Mouse (Mus musculus) spleen, postnatal 0 days (tissue): ENCODE measurements around the gene H2afv. TPM values are rescaled to one million over a fixed set of nuclear protein-coding genes. Genes with fewer than 3 reads are reported as not detected.

Experiments used
- polyA plus RNA-seq: library from polyadenylated mRNA; unstranded; fragments of >200 nt; fragmentation: Nextera tagmentation; extraction: Ambion mirVana; gene quantifications from 2 replicates; pipeline ENCODE4 v1.2.1, GENCODE M21; 2015

Gene H2afv
- 244 and 272 TPM in 2 replicates for polyA plus RNA-seq

DNA sequence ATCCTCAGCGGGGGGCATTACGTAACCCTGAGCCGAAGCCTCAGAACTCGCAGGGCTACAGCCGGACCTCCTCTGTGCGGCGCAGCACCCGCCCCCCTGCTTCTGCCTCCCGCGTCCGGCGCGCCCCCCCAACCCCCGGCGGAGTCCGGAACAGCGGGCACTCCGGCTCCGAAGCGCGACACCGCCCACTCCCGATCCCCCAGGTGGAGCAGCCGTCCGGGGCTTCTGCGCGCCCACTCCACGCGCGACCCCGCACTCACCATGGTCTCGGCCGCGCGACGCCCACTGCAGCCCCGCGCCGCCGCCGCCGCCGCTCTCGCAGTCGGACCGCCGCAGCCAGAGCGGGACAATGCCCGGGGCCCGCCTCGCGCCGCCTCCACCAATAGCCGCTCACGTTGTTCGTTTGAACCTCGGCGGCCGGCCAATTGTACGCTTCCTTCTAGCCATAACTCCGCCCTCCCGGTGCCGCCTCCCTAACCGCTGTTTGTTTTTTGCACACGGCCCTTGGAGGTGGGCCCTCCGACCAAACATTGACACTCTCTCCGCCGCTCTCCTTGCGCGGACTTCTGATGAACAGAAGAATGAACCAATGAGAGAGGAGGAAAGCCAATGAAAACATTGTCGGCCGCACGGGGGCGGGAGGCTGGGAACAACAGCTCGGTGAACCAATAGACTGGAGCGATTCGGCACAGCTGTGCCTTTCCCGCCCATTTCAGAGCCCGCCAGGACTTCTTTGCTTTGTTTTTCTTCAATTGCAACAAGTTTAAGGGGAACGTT lies at the start of gene H2afv:
H2afv (minus strand) TSS at position 367 of the 777 bp plus-strand sequence.

GRCm38 (mm10) chr11:6475867-6476484 lies 31.7 kb upstream of the H2afv start, which contains the start of gene Purb:
Purb (minus strand) TSS chr11:6475917.

GRCm38 (mm10) chr11:6414751-6415550 lies 29.3 kb downstream of the H2afv start, which contains the start of gene Ppia:
Ppia (plus strand) TSS chr11:6415443.

GRCm38 (mm10) chr11:6388726-6389413 lies 55.4 kb downstream of the H2afv start, which contains the start of gene Zmiz2:
Zmiz2 (plus strand) TSS chr11:6389074.

Other genes with a start within 250 kb of the H2afv start
- 0.24 and 0.40 TPM in 2 replicates for gene A730071L15Rik, start 244.4 kb downstream of the H2afv start, polyA plus RNA-seq
- gene Nudcd3, start 244.0 kb downstream of the H2afv start, polyA plus RNA-seq = 15.8 and 18.9 TPM in 2 replicates
- not detected in 2 replicates for gene Npc1l1, start 214.3 kb downstream of the H2afv start, polyA plus RNA-seq
- gene Ddx56, start 176.7 kb downstream of the H2afv start, polyA plus RNA-seq = 46.5 and 49.6 TPM in 2 replicates
- gene Tmed4, start 169.6 kb downstream of the H2afv start, polyA plus RNA-seq = 34.5 and 40.6 TPM in 2 replicates
- 61.0 and 61.5 TPM in 2 replicates for gene Ogdh, start 152.8 kb downstream of the H2afv start, polyA plus RNA-seq
- 8.8 and 9.6 TPM in 2 replicates for gene Zmiz2, start 55.4 kb downstream of the H2afv start, polyA plus RNA-seq
- gene Ppia, start 29.0 kb downstream of the H2afv start, polyA plus RNA-seq = 3,022 and 3,125 TPM in 2 replicates
- 14.9 and 15.9 TPM in 2 replicates for gene Purb, start 31.5 kb upstream of the H2afv start, polyA plus RNA-seq
- gene Myo1g, start 76.5 kb upstream of the H2afv start, polyA plus RNA-seq = 17.6 and 25.2 TPM in 2 replicates
- gene Ccm2, start 102.4 kb upstream of the H2afv start, polyA plus RNA-seq = 57.7 and 66.8 TPM in 2 replicates
- 7.0 and 8.1 TPM in 2 replicates for gene Nacad, start 161.6 kb upstream of the H2afv start, polyA plus RNA-seq
- 33.9 and 34.8 TPM in 2 replicates for gene Tbrg4, start 181.6 kb upstream of the H2afv start, polyA plus RNA-seq
- 0.24 TPM in 1 of 2 replicates, not detected in the other for gene Wap, start 194.2 kb upstream of the H2afv start, polyA plus RNA-seq
- 4.5 and 4.8 TPM in 2 replicates for gene Ramp3, start 214.1 kb upstream of the H2afv start, polyA plus RNA-seq